8 mouse cellular contexts compared by ENCODE assay signal in the genomic region with DNA sequence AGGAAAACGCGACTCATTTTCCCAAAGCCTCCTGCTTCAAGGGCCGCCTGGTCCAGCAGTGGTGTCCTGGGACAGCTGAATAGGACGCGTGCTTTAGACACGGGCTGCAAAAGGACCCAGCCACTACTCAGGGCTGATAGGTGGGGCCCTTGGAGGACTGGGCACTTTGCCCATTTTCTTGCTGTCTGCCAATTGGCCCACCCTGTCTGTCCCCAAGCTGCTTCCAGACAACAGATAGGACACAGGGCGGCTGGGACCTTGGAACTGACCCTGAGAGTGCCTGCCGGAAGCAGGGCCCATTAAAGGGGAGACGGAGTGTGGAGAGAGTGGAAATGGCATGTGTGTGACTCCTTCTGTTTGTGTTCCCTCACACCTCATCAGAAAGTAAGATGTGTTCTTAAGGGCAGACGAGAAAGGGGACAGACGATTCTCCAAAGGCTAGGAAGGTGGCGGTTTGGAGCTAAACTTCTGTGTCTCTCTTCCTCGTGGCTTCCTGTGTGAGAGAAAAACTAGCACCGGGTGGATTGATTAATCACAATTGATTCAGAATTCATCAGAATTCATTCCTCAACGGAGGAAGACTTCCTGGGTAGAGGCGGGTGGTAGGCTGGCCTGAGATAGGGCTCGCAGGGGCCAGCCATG. TPM values are rescaled to one million over a fixed set of nuclear protein-coding genes. Genes with fewer than 3 reads are reported as not detected.
A peak's percentile ranks its signal among the peaks of the same experiment; 100 is the strongest.
DNase-seq lines count a peak whose midpoint lies in the region; ATAC-seq and TF ChIP-seq lines count a peak whose summit lies in the region.

No protein-coding gene starts in this region.

- H3K9ac ChIP-seq in forebrain, postnatal 0 days: no peak overlapping the region
- H3K9ac ChIP-seq in lung, embryonic 14.5 days: peak overlapping the region; percentile 58

- no peaks in the 10 kb centered on the region for H3K4me1 ChIP-seq in cerebellum, adult 2 months (ENCODE audit: control insufficient read depth, insufficient read depth, low read length)
- peaks cover 15% of the 10 kb centered on the region for H3K4me1 ChIP-seq in forebrain, postnatal 0 days (ENCODE audit: insufficient read depth)
- peaks cover 18% of the 10 kb centered on the region for H3K4me1 ChIP-seq in lung, embryonic 14.5 days (ENCODE audit: insufficient read depth)

- H3K4me2 ChIP-seq in forebrain, postnatal 0 days (ENCODE audit: low read depth): peak overlapping the region; percentile 56
- H3K4me2 ChIP-seq in lung, embryonic 14.5 days: peak overlapping the region; percentile 84

- H3K9me3 ChIP-seq in forebrain, postnatal 0 days (ENCODE audit: low read length): no peaks in the 10 kb centered on the region
- no peaks in the 10 kb centered on the region for H3K9me3 ChIP-seq in lung, embryonic 14.5 days (ENCODE audit: low read depth, low read length)

- no peaks in the 10 kb centered on the region for H3K27me3 ChIP-seq in cerebellum, adult 2 months (ENCODE audit: control insufficient read depth, insufficient read depth, low read length)
- no peaks in the 10 kb centered on the region for H3K27me3 ChIP-seq in forebrain, postnatal 0 days (ENCODE audit: insufficient read depth, low read length)
- no peaks in the 10 kb centered on the region for H3K27me3 ChIP-seq in lung, embryonic 14.5 days (ENCODE audit: insufficient read depth, low read length)

- no peaks in the 10 kb centered on the region for H3K36me3 ChIP-seq in forebrain, postnatal 0 days (ENCODE audit: insufficient read depth)
- peaks cover 15% of the 10 kb centered on the region; the same call in 1 of the 2 replicates for H3K36me3 ChIP-seq in lung, embryonic 14.5 days (ENCODE audit: insufficient read depth)

- H3K4me3 ChIP-seq in cerebellum, adult 2 months (replicated peaks; ENCODE audit: insufficient read depth, low read depth, low read length): no peak overlapping the region
- H3K4me3 ChIP-seq in forebrain, postnatal 0 days (ENCODE audit: low read depth, low read length): peak overlapping the region; percentile 75
- peak overlapping the region; percentile 56 for H3K4me3 ChIP-seq in layer of hippocampus, adult 2 months
- peak overlapping the region; percentile 38 for H3K4me3 ChIP-seq in lung, embryonic 14.5 days (ENCODE audit: low read depth, low read length)

- DNase-seq in MN1 (ENCODE audit: low spot score): peak; percentile 81
- peak; percentile 51 to 55 for DNase-seq in cerebellum, adult 2 months
- peak; percentile 56 for DNase-seq in forebrain, postnatal 0 days
- peak; percentile 95 for DNase-seq in heart, postnatal 25 days (ENCODE audit: low spot score)
- DNase-seq in layer of hippocampus, adult 2 months (ENCODE audit: low spot score in 2 of 2): peak in 1 of 2 experiments; percentile 32
- DNase-seq in lung, embryonic 14.5 days: peak; percentile 98
- peak; percentile 84 for DNase-seq in ovary, adult 18-20 months (ENCODE audit: low spot score)

- TF ChIP-seq CTCF in cerebellum, adult 2 months (IDR thresholded peaks at IDR 0.05; ENCODE audit: borderline replicate concordance, insufficient read depth, low read depth, low read length): no peak
- no peak for TF ChIP-seq CTCF in forebrain, postnatal 0 days (IDR thresholded peaks at IDR 0.05; ENCODE audit: low read depth)
- TF ChIP-seq CTCF in layer of hippocampus, adult 2 months (conservative IDR thresholded peaks at IDR 0.05): no peak; the same call in 1 of the 2 replicates
- TF ChIP-seq CTCF in lung, embryonic 14.5 days (IDR thresholded peaks at IDR 0.05; ENCODE audit: low read depth): no peak; the same call in 1 of the 2 replicates

- WGBS in cerebellum, adult 2 months: 47% methylated on average over 17 of the region's 17 CpGs
- 22% methylated on average over 17 of the region's 17 CpGs for WGBS in forebrain, postnatal 0 days
- 5% methylated on average over 17 of the region's 17 CpGs for WGBS in lung, embryonic 14.5 days

- peak overlapping the region; percentile 30; the same call in 1 of the 2 replicates for H3K27ac ChIP-seq in cerebellum, adult 2 months (ENCODE audit: insufficient read depth, low read length)
- H3K27ac ChIP-seq in forebrain, postnatal 0 days (ENCODE audit: low read depth, low read length): peak overlapping the region; percentile 72
- H3K27ac ChIP-seq in layer of hippocampus, adult 2 months: peak overlapping the region; percentile 89
- H3K27ac ChIP-seq in lung, embryonic 14.5 days (ENCODE audit: low read depth): peak overlapping the region; percentile 98

- intact Hi-C loops in heart, postnatal 25 days (cut with DNase I): loop anchor here (2.0 kb wide), 3 partner anchors 164 to 172 kb away; no protein-coding TSS in a partner anchor

- ATAC-seq in forebrain, postnatal 0 days: peak; percentile 4
- peak; percentile 88 for ATAC-seq in lung, embryonic 14.5 days (ENCODE audit: insufficient read depth)
- ATAC-seq in inflammation-experienced regulatory T-cells, adult 6 months: no peak

- TF ChIP-seq POLR2A in cerebellum, adult 2 months (IDR thresholded peaks at IDR 0.05; ENCODE audit: borderline replicate concordance, insufficient read depth, low read length): no peak

RNA-seq across cellular contexts. Expression of gene Sik1, which starts 1.0 kb away (rescaled TPM):
- 5.0 and 5.2 TPM in 2 replicates for polyA plus RNA-seq in cerebellum, adult 2 months (2012; rRNA removed)
- 34.6 and 42.2 TPM in 2 replicates for total RNA-seq in forebrain, postnatal 0 days (2014; rRNA removed)
- polyA plus RNA-seq in forebrain, postnatal 0 days (2015; fragmentation: Nextera tagmentation; extraction: Ambion mirVana): 18.6 and 19.4 TPM in 2 replicates
- 10 to 100 TPM; 18.7 to 29.0 TPM for total RNA-seq in heart, postnatal 25 days (2021)
- total RNA-seq in layer of hippocampus, adult 2 months (2021): 10 to 100 TPM; 12.4 to 15.4 TPM
- 25.0 and 26.2 TPM in 2 replicates for polyA plus RNA-seq in lung, embryonic 14.5 days (2014; fragmentation: Nextera tagmentation; extraction: Ambion mirVana)
- polyA plus RNA-seq in inflammation-experienced regulatory T-cells, adult 6 months (2017; shearing (Covaris generic)): 1 to 10 TPM; 2.5 to 3.8 (median 2.7) TPM

Comparison
In these comparisons a context has a peak if more than half of its experiments do, and no peak if none do; other contexts are left out.
1. H3K27ac ChIP-seq: peak in every context shown above with its lines; median percentile 98 in lung, embryonic 14.5 days; 89 in layer of hippocampus, adult 2 months; 72 in forebrain, postnatal 0 days; 30 in cerebellum, adult 2 months.